Mouse (Mus musculus): ENCODE data around the gene Gnb2.

Gnb2 gene

GRCm38 (mm10) chr5:137533117-137533827 lies at the start of gene Gnb2, which contains the start of gene Epo:
Gene Gnb2 (minus strand): TSS chr5:137533510.
Gene Epo (minus strand): TSS chr5:137533242.
- peak; percentile 99 for DNase-seq (ENCODE audit: extremely low spot score, low read depth, low spot score)

GRCm38 (mm10) chr5:137582702-137583101 lies 49.4 kb upstream of the Gnb2 start:
- DNase-seq (ENCODE audit: extremely low spot score, low read depth, low spot score): no peak

- no peak for DNase-seq (ENCODE audit: extremely low spot score, low read depth, low spot score)
Observed at GRCm38 (mm10) chr5:137580246-137580645, 46.9 kb upstream of the Gnb2 start.

GRCm38 (mm10) chr5:137574470-137574901 lies 41.2 kb upstream of the Gnb2 start:
- no peak for DNase-seq (ENCODE audit: extremely low spot score, low read depth, low spot score)

GRCm38 (mm10) chr5:137570691-137571586 lies 37.6 kb upstream of the Gnb2 start:
- DNase-seq (ENCODE audit: extremely low spot score, low read depth, low spot score): no peak

GRCm38 (mm10) chr5:137570181-137570580 lies 36.9 kb upstream of the Gnb2 start:
- no peak for DNase-seq (ENCODE audit: extremely low spot score, low read depth, low spot score)

GRCm38 (mm10) chr5:137569665-137570064 lies 36.4 kb upstream of the Gnb2 start, which contains the start of gene Tfr2:
Gene Tfr2 (plus strand): TSS chr5:137569840.
- DNase-seq (ENCODE audit: extremely low spot score, low read depth, low spot score): no peak

- DNase-seq (ENCODE audit: extremely low spot score, low read depth, low spot score): no peak
Observed at GRCm38 (mm10) chr5:137569031-137569430, 35.7 kb upstream of the Gnb2 start.

- DNase-seq (ENCODE audit: extremely low spot score, low read depth, low spot score): no peak
Observed at GRCm38 (mm10) chr5:137568223-137568798, 35.0 kb upstream of the Gnb2 start.

- no peak for DNase-seq (ENCODE audit: extremely low spot score, low read depth, low spot score)
Observed at GRCm38 (mm10) chr5:137566416-137566815, 33.1 kb upstream of the Gnb2 start.

- no peak for DNase-seq (ENCODE audit: extremely low spot score, low read depth, low spot score)
Observed at GRCm38 (mm10) chr5:137565744-137566143, 32.4 kb upstream of the Gnb2 start.

- DNase-seq (ENCODE audit: extremely low spot score, low read depth, low spot score): no peak
Observed at GRCm38 (mm10) chr5:137562965-137563364, 29.7 kb upstream of the Gnb2 start.

GRCm38 (mm10) chr5:137561556-137561955 lies 28.2 kb upstream of the Gnb2 start:
- DNase-seq (ENCODE audit: extremely low spot score, low read depth, low spot score): no peak

GRCm38 (mm10) chr5:137553898-137554297 lies 20.6 kb upstream of the Gnb2 start:
- DNase-seq (ENCODE audit: extremely low spot score, low read depth, low spot score): no peak

- no peak for DNase-seq (ENCODE audit: extremely low spot score, low read depth, low spot score)
Observed at GRCm38 (mm10) chr5:137553411-137553837, 20.1 kb upstream of the Gnb2 start, which contains the start of gene Actl6b. Gene Actl6b (plus strand): TSS chr5:137553517.

- no peak for DNase-seq (ENCODE audit: extremely low spot score, low read depth, low spot score)
Observed at GRCm38 (mm10) chr5:137553000-137553399, 19.7 kb upstream of the Gnb2 start.

GRCm38 (mm10) chr5:137551119-137551518 lies 17.8 kb upstream of the Gnb2 start:
- no peak for DNase-seq (ENCODE audit: extremely low spot score, low read depth, low spot score)

- DNase-seq (ENCODE audit: extremely low spot score, low read depth, low spot score): no peak
Observed at GRCm38 (mm10) chr5:137549840-137550239, 16.5 kb upstream of the Gnb2 start.

GRCm38 (mm10) chr5:137545596-137545995 lies 12.3 kb upstream of the Gnb2 start:
- no peak for DNase-seq (ENCODE audit: extremely low spot score, low read depth, low spot score)

- no peak for DNase-seq (ENCODE audit: extremely low spot score, low read depth, low spot score)
Observed at GRCm38 (mm10) chr5:137544926-137545325, 11.6 kb upstream of the Gnb2 start.

GRCm38 (mm10) chr5:137541768-137542540 lies 8.6 kb upstream of the Gnb2 start:
- DNase-seq (ENCODE audit: extremely low spot score, low read depth, low spot score): no peak
